Mouse (Mus musculus) neutrophil, adult 65 days (primary cell): ENCODE data around the gene Fam173a. TPM values are rescaled to one million over a fixed set of nuclear protein-coding genes. Genes with fewer than 3 reads are reported as not detected.

Experiments
- total RNA-seq: library from RNA; stranded (reverse); gene quantifications from 2 replicates; pipeline ENCODE4 v1.2.4, GENCODE M21; 2023

Fam173a gene
- total RNA-seq, result 25.4 and 34.7 TPM in 2 replicates

DNA sequence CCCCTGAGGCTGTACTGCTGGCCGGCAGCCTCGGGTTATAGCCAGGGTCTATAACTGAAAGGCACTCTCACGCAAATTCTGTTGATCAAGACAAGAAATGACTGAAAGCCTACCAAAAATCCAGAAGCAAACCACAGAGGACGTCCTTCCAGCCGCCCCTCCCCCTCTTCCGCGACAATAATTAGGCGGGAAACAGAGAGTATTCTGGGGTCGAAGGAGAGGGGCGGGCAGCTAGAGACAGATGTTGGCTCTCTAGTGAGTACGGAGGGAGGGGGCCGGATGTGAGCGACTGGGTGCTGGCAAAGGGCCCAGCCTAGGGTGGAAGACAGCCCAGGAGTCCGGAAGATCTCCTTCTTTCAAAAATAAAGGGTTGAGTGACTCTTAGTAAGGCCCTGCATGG, at the start of gene Fam173a:
Gene Fam173a, minus strand, starts transcription at position 287 of the 400 bp plus-strand sequence.

DNA sequence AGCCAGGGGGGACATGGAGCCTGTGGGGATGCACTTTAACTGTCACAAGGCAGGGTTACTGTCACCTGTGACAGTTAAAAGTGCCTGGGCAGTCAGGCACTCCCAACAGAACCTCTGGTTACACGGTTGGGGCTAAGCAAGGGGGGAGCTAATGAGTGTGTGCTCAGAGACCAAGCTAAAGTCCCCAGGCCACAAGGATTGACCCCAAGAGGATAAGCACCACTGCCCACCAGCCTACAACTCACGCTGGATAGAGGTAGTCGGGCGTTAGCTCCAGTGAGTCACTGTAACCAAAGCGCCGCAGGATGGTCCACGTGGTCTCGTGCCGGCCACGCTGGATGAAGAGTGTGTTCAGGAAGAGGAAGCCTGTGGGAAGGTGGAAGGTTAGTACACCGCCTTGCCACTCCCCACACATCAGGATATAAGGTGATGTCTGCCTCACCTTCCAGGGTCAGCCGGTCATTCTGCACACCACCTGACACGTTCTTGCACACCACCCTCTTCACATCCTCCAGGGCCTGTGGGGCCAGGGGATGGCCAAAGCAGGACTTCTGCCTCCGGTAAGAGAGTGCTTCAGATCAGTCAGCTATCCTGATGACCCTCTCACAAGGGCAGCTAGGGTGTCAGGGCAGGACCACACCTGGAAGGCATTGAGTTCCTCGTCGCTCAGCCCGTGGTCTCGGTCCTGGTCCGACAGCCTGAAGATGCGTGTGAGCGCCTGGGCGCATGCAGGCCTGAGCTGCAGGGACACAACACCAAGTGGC, 48.6 kb upstream of the Fam173a start, which contains the start of gene Gm20683:
Gene Gm20683, minus strand, starts transcription at position 647 of the 764 bp plus-strand sequence.

DNA sequence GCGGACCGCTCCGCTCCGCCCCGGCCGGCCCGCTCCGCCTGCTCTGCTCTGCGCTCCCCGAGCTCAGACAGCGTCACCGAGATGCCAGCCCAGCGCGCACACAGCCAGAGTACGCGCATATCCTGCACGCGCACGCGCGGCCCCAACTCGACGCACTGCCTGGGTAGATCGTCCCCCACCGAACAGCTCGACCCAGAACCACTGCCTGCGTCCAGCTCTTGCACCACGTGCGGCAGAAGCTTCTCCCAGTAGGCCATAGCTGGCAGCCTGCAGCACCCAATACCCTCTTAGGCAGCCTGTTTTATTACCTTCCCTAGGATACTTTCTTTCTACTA, 44.3 kb upstream of the Fam173a start, which contains the start of gene Rhbdl1:
Gene Rhbdl1, minus strand, starts transcription at position 220 of the 335 bp plus-strand sequence.

DNA sequence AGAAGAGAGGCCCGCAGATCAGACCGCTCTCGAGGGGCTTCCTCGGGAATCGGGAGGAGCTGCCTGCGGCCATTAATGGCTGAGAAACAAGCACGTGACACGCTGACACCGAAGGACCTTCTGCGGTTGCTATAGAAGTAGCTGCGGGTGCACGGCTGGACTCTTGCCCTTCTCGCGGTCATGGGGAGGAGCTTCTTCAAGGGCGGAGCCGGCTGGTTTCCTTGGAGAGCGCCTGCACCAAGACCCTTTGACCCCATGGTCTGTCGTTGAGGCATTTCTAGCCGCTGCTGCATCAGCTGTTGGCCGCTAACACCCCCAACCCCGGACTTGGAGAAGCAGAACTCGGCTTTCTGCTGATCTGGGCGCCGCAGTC, 40.6 kb upstream of the Fam173a start, which contains the start of gene Stub1:
Gene Stub1, minus strand, starts transcription at position 114 of the 373 bp plus-strand sequence.

DNA sequence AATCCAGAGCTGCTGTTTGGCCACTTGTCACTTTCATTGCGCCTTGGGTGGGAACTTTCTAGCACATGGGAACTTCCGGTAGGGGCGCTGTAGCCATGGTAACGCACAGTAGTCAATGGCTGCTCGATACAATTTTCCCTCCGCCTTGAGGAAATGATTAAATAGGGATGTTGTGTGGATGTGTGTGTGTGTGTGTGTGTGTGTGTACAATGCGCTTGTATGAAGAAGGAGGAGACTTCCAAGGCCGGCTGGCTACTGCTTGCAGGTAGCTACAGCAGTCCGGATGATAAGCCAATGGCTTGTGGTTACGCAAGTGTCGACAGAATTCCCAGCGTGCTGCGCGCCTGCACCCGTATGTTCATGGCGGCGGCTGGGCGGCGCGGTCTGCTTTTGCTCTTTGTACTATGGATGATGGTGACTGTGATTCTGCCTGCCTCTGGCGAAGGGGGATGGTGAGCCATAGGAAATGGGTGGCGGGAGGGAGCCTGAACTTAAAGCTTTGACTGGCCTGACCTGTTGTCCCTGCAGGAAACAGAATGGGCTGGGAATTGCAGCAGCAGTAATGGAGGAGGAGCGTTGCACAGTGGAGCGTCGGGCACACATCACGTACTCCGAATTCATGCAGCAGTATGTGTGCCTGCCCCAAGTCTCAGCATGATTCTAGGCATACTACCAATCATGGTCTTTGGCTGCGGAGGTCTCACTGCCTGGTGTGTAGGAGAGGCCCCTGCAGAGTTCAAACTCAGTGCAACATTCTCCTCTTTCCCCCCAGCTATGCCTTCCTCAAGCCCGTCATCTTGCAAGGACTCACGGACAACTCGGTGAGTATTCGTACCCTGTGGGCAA, 36.2 kb upstream of the Fam173a start, which contains the start of gene Jmjd8:
Gene Jmjd8, plus strand, starts transcription at position 156 of the 846 bp plus-strand sequence.

DNA sequence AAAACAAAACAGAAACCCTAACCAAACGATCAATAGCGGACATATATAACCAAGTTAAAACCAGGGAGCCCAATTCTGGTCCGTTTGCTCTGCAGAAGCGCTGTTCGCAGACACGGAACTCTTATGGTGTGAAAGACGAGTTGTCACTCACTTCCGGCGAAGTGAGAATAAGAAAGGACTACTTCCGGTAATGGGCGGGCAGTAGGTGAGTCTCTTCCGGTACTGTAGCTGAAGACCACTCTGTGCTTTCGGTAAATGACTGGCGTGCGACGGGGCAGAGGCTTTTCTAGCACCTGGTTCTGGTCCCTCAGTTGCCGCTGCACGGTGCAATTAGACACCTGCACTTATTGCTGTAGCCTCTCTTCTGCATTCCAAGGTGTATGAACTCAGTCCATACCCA, 30.8 kb upstream of the Fam173a start, which contains the start of gene Wdr24:
Gene Wdr24, plus strand, starts transcription at position 176 of the 400 bp plus-strand sequence.

DNA sequence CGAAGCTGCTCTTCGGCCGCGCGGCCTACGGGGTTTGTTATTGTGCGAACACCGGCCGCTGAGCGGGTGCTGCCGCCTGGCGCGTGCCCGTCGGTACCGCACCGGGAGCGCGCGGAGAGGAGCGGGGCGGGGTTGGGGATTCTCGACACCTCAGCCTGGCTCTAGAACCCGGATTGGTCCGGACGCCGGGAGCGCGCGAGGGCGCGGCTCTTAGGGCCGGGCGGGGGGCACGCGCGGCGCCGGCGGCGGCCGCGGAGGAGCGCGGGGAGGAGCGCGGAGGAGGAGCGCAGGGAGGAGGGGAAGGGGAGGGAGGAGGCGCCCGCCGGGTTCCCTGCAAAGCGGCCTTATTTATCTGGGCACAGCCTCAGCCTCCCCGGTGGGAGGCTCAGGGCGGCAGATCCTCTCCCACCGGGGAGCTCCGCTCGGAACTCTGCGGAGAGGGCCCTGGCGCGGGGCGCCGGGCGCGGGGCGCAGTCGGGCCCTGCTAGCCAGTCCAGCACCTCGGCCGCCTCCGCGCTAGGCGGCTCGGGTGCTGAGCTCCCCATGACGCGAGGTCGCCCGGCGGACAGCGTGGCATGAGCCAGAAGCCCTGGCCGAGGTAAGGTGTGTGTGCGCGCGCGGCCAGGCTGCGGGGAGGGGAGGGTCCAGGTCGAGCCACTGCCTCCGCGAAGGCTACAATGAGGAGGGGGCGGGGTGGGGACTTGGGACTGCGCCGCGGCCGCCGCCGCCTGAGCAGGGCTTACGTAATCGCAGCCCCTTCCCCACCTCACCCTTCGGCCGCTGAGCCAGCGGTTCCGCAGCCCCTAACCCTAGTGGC, 16.3 kb upstream of the Fam173a start, which contains the start of gene Fbxl16:
Gene Fbxl16, plus strand, starts transcription at position 297 of the 817 bp plus-strand sequence.

DNA sequence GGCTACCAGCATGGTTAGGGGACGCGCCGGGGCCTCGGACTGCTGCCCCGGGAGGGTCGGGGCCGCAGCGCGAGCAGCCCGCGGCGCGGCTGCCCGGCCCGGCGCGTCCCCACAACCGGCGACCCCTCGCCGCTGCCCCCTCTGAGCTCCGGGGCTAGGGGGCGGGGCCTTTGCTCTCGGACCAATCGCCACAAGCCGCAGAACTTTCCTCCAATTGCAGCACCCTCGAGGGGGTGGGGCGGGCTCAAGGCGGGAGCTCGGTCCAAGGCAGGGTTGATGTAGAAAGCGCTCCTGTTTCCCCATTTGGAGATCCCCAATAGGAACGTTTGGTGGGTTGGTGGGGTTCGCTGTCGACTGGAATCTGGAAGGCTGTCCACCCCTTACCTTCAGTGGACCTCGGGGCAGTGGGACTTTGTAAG, 4.3 kb upstream of the Fam173a start, which contains the start of gene Metrn:
Gene Metrn, minus strand, starts transcription at position 186 of the 419 bp plus-strand sequence.

DNA sequence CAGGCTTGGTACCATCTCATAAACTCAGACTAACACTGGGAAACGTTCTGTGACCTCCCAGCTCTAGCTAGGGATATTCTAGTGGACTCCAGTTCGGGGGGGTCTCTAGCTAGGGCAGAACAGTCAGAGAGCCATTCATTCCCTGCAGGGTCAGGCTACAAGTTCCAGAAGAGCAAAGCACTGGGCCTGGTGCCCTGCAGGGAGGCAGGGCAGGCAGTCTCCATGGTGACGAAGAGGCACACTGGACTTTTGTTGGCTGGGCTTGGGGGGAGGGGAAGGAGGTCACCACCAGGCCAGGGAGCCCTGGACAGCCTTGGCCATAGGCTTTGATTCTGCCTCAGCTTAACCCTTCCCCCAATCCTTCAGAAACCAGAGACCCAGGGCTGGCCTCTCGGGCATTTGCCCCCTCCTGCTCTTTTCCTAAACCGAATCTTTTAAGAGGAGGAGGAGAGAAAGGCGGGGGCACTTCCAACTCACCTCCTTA, 3.0 kb upstream of the Fam173a start, which contains the start of gene AC134908.4:
Gene AC134908.4, minus strand, starts transcription at position 51 of the 484 bp plus-strand sequence.

DNA sequence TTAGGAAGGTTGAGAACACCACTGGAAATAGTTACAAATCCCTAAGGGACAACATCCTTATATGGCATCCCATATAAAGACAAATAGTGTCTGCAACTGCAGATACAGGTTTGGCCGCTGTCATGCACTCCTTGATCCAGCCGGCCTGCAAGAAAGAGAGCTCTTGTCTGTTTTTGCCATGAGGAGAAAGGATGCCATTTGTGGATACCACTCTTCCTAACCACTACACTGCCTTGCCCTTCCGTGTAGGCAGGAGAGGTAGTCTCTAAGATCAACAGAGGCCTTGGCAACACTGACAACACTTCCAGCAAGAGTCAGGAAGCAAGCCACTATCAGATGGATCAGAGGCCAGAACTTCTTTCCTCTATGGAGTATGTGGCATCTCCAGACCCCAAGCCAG, 6.4 kb downstream of the Fam173a start, which contains the start of gene Ccdc78:
Gene Ccdc78, plus strand, starts transcription at position 301 of the 400 bp plus-strand sequence.

DNA sequence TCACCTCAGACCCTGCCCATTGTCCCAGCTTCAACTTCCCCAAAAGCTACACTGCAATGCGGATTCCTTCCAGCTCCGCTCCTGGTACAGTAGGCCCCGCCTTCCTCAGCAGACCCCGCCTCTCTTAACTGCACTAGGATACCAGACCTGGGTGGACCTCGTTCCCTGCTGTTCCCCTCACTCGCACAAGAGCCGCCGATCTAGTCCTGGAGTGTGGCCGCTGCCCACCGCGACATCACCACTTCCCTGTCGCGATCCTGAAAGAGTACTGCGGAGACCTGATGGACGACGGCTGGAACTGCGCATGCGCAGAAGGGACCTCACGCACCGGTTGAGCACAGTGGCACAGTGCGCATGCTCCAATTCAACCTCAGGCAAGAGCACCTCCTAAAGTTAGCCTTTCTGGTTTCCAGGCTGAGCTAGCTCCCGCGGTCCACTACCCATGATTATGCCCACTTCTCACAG, 7.4 kb downstream of the Fam173a start, which contains the start of gene Haghl:
Gene Haghl, minus strand, starts transcription at position 393 of the 465 bp plus-strand sequence.

DNA sequence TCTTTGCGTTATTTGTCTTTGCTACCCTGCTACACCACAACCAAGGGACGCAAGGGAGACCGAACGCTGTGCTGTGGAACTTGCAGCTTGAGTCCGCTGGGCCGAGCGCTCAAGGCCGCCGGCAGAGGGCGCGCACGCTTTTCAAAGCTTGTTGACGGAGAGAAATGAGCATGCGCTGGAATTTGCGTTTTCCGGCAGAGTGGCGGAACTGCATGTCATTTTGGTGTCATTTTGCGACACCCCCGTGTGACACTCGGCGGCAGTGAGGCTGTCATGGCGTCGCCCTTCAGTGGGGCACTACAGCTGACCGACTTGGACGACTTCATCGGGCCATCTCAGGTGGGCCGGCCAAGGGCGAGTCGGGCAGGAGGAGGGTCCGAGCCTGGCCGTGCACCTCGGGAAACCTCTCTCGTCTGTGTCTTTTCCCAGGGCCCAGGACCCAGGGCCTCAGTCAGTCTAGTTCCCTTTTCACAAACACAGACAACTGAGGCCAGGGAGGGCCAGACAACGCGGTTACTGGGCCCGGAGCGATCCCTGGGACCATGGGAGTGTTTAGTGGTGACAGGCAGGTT, 19.1 kb downstream of the Fam173a start, which contains the start of gene Narfl:
Gene Narfl, plus strand, starts transcription at position 228 of the 572 bp plus-strand sequence.

DNA sequence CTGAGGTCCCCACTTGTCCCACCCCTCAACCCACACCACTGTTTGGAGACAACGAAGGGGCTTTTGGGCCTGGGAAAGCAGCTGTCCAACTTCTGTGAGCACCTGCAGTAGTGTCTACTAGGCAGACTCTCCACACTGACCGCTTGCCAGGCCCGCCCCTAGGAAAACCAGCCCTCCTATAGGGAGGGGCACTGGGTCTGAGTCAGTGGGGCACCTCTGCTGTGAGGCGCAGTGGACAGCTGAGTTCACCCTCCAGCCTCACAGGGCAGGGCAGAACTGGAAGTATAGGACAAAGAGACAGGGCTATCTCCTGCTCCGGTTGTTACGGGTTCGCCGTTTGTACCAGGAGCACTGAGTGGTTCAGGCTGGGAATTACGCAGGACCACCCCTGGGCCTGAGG, 38.5 kb downstream of the Fam173a start, which contains the start of gene Msln:
Gene Msln, minus strand, starts transcription at position 138 of the 400 bp plus-strand sequence.

Other genes with a start within 250 kb of the Fam173a start
- gene Sox8, start 222.2 kb downstream of the Fam173a start, total RNA-seq, result not detected in 2 replicates
- 8.7 and 10.5 TPM in 2 replicates for gene Lmf1, start 213.8 kb downstream of the Fam173a start, total RNA-seq
- not detected in 2 replicates for gene Gng13, start 75.7 kb downstream of the Fam173a start, total RNA-seq
- gene Chtf18, start 65.5 kb downstream of the Fam173a start, total RNA-seq, result 9.7 and 18.7 TPM in 2 replicates
- 4.5 TPM in 2 replicates for gene Rpusd1, start 65.2 kb downstream of the Fam173a start, total RNA-seq
- gene Mslnl, start 56.9 kb downstream of the Fam173a start, total RNA-seq, result not detected in 2 replicates
- gene Msln, start 38.5 kb downstream of the Fam173a start, total RNA-seq, result 0.88 TPM in 1 of 2 replicates, not detected in the other
- 24.6 and 35.5 TPM in 2 replicates for gene Narfl, start 19.1 kb downstream of the Fam173a start, total RNA-seq
- gene Haghl, start 7.2 kb downstream of the Fam173a start, total RNA-seq, result 10.2 and 14.6 TPM in 2 replicates
- gene Ccdc78, start 6.3 kb downstream of the Fam173a start, total RNA-seq, result 0.22 TPM in 1 of 2 replicates, not detected in the other
- gene AC134908.4, start 2.8 kb upstream of the Fam173a start, total RNA-seq, result not detected in 2 replicates
- gene Metrn, start 4.2 kb upstream of the Fam173a start, total RNA-seq, result 10.9 and 16.2 TPM in 2 replicates
- gene Fbxl16, start 16.2 kb upstream of the Fam173a start, total RNA-seq, result 0.11 TPM in 1 of 2 replicates, not detected in the other
- 13.3 and 17.6 TPM in 2 replicates for gene Wdr24, start 30.7 kb upstream of the Fam173a start, total RNA-seq
- gene Jmjd8, start 36.0 kb upstream of the Fam173a start, total RNA-seq, result 7.7 and 8.2 TPM in 2 replicates
- gene Stub1, start 40.5 kb upstream of the Fam173a start, total RNA-seq, result 35.4 and 46.5 TPM in 2 replicates
- 0.64 and 1.3 TPM in 2 replicates for gene Rhbdl1, start 44.4 kb upstream of the Fam173a start, total RNA-seq
- gene Gm20683, start 48.9 kb upstream of the Fam173a start, total RNA-seq, result 1.7 and 2.8 TPM in 2 replicates
- gene Rhot2, start 52.0 kb upstream of the Fam173a start, total RNA-seq, result 26.5 and 33.7 TPM in 2 replicates
- 21.9 and 25.5 TPM in 2 replicates for gene Wdr90, start 68.6 kb upstream of the Fam173a start, total RNA-seq
- gene Mcrip2, start 75.9 kb upstream of the Fam173a start, total RNA-seq, result 1.4 and 3.2 TPM in 2 replicates
- gene Mettl26, start 82.2 kb upstream of the Fam173a start, total RNA-seq, result 6.4 and 6.5 TPM in 2 replicates
- 2.1 and 4.1 TPM in 2 replicates for gene Wfikkn1, start 88.0 kb upstream of the Fam173a start, total RNA-seq
- gene Rab40c, start 126.8 kb upstream of the Fam173a start, total RNA-seq, result 13.0 and 17.4 TPM in 2 replicates
- gene Pigq, start 152.0 kb upstream of the Fam173a start, total RNA-seq, result 34.9 and 36.2 TPM in 2 replicates
- gene Nhlrc4, start 152.1 kb upstream of the Fam173a start, total RNA-seq, result not detected in 2 replicates
- not detected in 2 replicates for gene A930017K11Rik, start 159.7 kb upstream of the Fam173a start, total RNA-seq
- gene Capn15, start 192.9 kb upstream of the Fam173a start, total RNA-seq, result 12.0 and 19.3 TPM in 2 replicates